Mouse (Mus musculus): ENCODE data around the gene Nyap2. TPM values are rescaled to one million over a fixed set of nuclear protein-coding genes. Genes with fewer than 3 reads are reported as not detected.
A peak's percentile ranks its signal among the peaks of the same experiment; 100 is the strongest.
"Not testable (repeated sequence)": the region's sequence is repeated elsewhere in the genome, so short reads cannot be mapped to it uniquely, and the experiment has no call there.

The Nyap2 gene
- polyA plus RNA-seq, 1 experiment from 2014 or later: 0.05 TPM

GRCm38 (mm10) chr1:81209536-81209935, 132.8 kb downstream of the Nyap2 start:
- WGBS: 88% methylated on average over 2 of the region's 2 CpGs
- no peak for ATAC-seq (ENCODE audit: extremely low read depth, insufficient number of reproducible peaks, low FRiP score, low TSS enrichment)
- Histone ChIP-seq H3K27ac (replicated peaks) (no peak overlapping the region), H3K9me3 (no peaks in the 10 kb centered on the region), H3K4me1 (no peaks in the 10 kb centered on the region), H3K4me2 (no peak overlapping the region), H3K36me3 (no peaks in the 10 kb centered on the region), H3K9ac (no peak overlapping the region), H3K27me3 (replicated peaks) (no peaks in the 10 kb centered on the region), H3K4me3 (no peak overlapping the region)

- no peaks in the 10 kb centered on the region for H3K36me3 ChIP-seq
- H3K9me3 ChIP-seq: no peaks in the 10 kb centered on the region
- H3K4me3 ChIP-seq: no peak overlapping the region
- H3K27ac ChIP-seq (replicated peaks): no peak overlapping the region
- H3K4me2 ChIP-seq: no peak overlapping the region
- 63% methylated on average over 4 of the region's 4 CpGs for WGBS
- no peak for ATAC-seq (ENCODE audit: extremely low read depth, insufficient number of reproducible peaks, low FRiP score, low TSS enrichment)
- no peaks in the 10 kb centered on the region for H3K27me3 ChIP-seq (replicated peaks)
- no peak overlapping the region for H3K9ac ChIP-seq
- no peaks in the 10 kb centered on the region for H3K4me1 ChIP-seq
These were observed 134.7 kb downstream of the Nyap2 start for GRCm38 (mm10) chr1:81211491-81211890.

- H3K9ac ChIP-seq: no peak overlapping the region
- no peak overlapping the region for H3K4me2 ChIP-seq
- no peaks in the 10 kb centered on the region for H3K36me3 ChIP-seq
- 25% methylated on average over 1 of the region's 1 CpGs for WGBS
- no peak overlapping the region for H3K4me3 ChIP-seq
- no peaks in the 10 kb centered on the region for H3K27me3 ChIP-seq (replicated peaks)
- H3K9me3 ChIP-seq: no peaks in the 10 kb centered on the region
- ATAC-seq (ENCODE audit: extremely low read depth, insufficient number of reproducible peaks, low FRiP score, low TSS enrichment): no peak
- H3K27ac ChIP-seq (replicated peaks): no peak overlapping the region
- no peaks in the 10 kb centered on the region for H3K4me1 ChIP-seq
These were observed 143.0 kb downstream of the Nyap2 start for GRCm38 (mm10) chr1:81219790-81220189.

GRCm38 (mm10) chr1:81231759-81232406, 155.1 kb downstream of the Nyap2 start:
- no peak overlapping the region for H3K4me3 ChIP-seq
- no peaks in the 10 kb centered on the region for H3K36me3 ChIP-seq
- H3K4me2 ChIP-seq: peak overlapping the region; percentile 9; the same call in 1 of the 2 replicates
- H3K27me3 ChIP-seq (replicated peaks): no peaks in the 10 kb centered on the region
- no peak overlapping the region for H3K9ac ChIP-seq
- peak overlapping the region; percentile 83 for H3K27ac ChIP-seq (replicated peaks)
- H3K4me1 ChIP-seq: peaks cover 15% of the 10 kb centered on the region
- ATAC-seq (ENCODE audit: extremely low read depth, insufficient number of reproducible peaks, low FRiP score, low TSS enrichment): no peak
- 40% methylated on average over 2 of the region's 2 CpGs for WGBS
- no peaks in the 10 kb centered on the region for H3K9me3 ChIP-seq

GRCm38 (mm10) chr1:81232407-81232789, 155.6 kb downstream of the Nyap2 start:
- peak overlapping the region; percentile 83 for H3K27ac ChIP-seq (replicated peaks)
- H3K4me2 ChIP-seq; H3K36me3 ChIP-seq; H3K9me3 ChIP-seq; H3K9ac ChIP-seq; ATAC-seq (ENCODE audit: extremely low read depth, insufficient number of reproducible peaks, low FRiP score, low TSS enrichment); H3K4me3 ChIP-seq; H3K27me3 ChIP-seq (replicated peaks): not testable (repeated sequence)
- H3K4me1 ChIP-seq: peaks cover 15% of the 10 kb centered on the region
- WGBS: 80% methylated on average over 5 of the region's 5 CpGs

- 68% methylated on average over 3 of the region's 3 CpGs for WGBS
- H3K4me1 ChIP-seq: no peaks in the 10 kb centered on the region
- no peaks in the 10 kb centered on the region for H3K27me3 ChIP-seq (replicated peaks)
- H3K27ac ChIP-seq (replicated peaks): no peak overlapping the region
- no peak for ATAC-seq (ENCODE audit: extremely low read depth, insufficient number of reproducible peaks, low FRiP score, low TSS enrichment)
- H3K9me3 ChIP-seq: no peaks in the 10 kb centered on the region
- no peak overlapping the region for H3K4me3 ChIP-seq
- no peak overlapping the region for H3K9ac ChIP-seq
- no peak overlapping the region for H3K4me2 ChIP-seq
- H3K36me3 ChIP-seq: no peaks in the 10 kb centered on the region
These were observed 171.9 kb downstream of the Nyap2 start for GRCm38 (mm10) chr1:81248447-81249205.

GRCm38 (mm10) chr1:81250068-81250467, 173.3 kb downstream of the Nyap2 start:
- no peaks in the 10 kb centered on the region for H3K27me3 ChIP-seq (replicated peaks)
- no peak overlapping the region for H3K4me2 ChIP-seq
- H3K27ac ChIP-seq (replicated peaks): no peak overlapping the region
- no peaks in the 10 kb centered on the region for H3K36me3 ChIP-seq
- 84% methylated on average over 11 of the region's 11 CpGs for WGBS
- no peak for ATAC-seq (ENCODE audit: extremely low read depth, insufficient number of reproducible peaks, low FRiP score, low TSS enrichment)
- H3K4me1 ChIP-seq: no peaks in the 10 kb centered on the region
- H3K9me3 ChIP-seq: no peaks in the 10 kb centered on the region
- H3K9ac ChIP-seq: no peak overlapping the region
- no peak overlapping the region for H3K4me3 ChIP-seq

GRCm38 (mm10) chr1:81266441-81266840, 189.7 kb downstream of the Nyap2 start:
- H3K9me3 ChIP-seq: no peaks in the 10 kb centered on the region
- H3K4me2 ChIP-seq: no peak overlapping the region
- ATAC-seq (ENCODE audit: extremely low read depth, insufficient number of reproducible peaks, low FRiP score, low TSS enrichment): no peak
- no peak overlapping the region for H3K4me3 ChIP-seq
- no peak overlapping the region for H3K27ac ChIP-seq (replicated peaks)
- no peaks in the 10 kb centered on the region for H3K36me3 ChIP-seq
- H3K4me1 ChIP-seq: 0 out of 2 replicates have a peak, but pooled peaks cover 2% of the 10 kb centered on the region
- H3K27me3 ChIP-seq (replicated peaks): no peaks in the 10 kb centered on the region
- H3K9ac ChIP-seq: no peak overlapping the region
- WGBS: 81% methylated on average over 3 of the region's 3 CpGs

- no peak overlapping the region for H3K27ac ChIP-seq (replicated peaks)
- peaks cover 13% of the 10 kb centered on the region for H3K4me1 ChIP-seq
- no peak overlapping the region for H3K4me3 ChIP-seq
- no peak for ATAC-seq (ENCODE audit: extremely low read depth, insufficient number of reproducible peaks, low FRiP score, low TSS enrichment)
- no peaks in the 10 kb centered on the region for H3K36me3 ChIP-seq
- H3K4me2 ChIP-seq: no peak overlapping the region
- H3K9me3 ChIP-seq: no peaks in the 10 kb centered on the region
- 46% methylated on average over 9 of the region's 9 CpGs for WGBS
- H3K9ac ChIP-seq: no peak overlapping the region
- no peaks in the 10 kb centered on the region for H3K27me3 ChIP-seq (replicated peaks)
These were observed 204.2 kb downstream of the Nyap2 start for GRCm38 (mm10) chr1:81280978-81281377.

GRCm38 (mm10) chr1:81285633-81286032, 208.9 kb downstream of the Nyap2 start:
- ATAC-seq (ENCODE audit: extremely low read depth, insufficient number of reproducible peaks, low FRiP score, low TSS enrichment): no peak
- no peak overlapping the region for H3K9ac ChIP-seq
- no peak overlapping the region for H3K4me2 ChIP-seq
- 85% methylated on average over 3 of the region's 3 CpGs for WGBS
- no peaks in the 10 kb centered on the region for H3K4me1 ChIP-seq
- no peak overlapping the region for H3K4me3 ChIP-seq
- H3K9me3 ChIP-seq: no peaks in the 10 kb centered on the region
- H3K27me3 ChIP-seq (replicated peaks): no peaks in the 10 kb centered on the region
- no peaks in the 10 kb centered on the region for H3K36me3 ChIP-seq
- H3K27ac ChIP-seq (replicated peaks): no peak overlapping the region

- Histone ChIP-seq H3K27ac (replicated peaks) (no peak overlapping the region), H3K4me3 (no peak overlapping the region), H3K9me3 (no peaks in the 10 kb centered on the region), H3K36me3 (no peaks in the 10 kb centered on the region), H3K4me1 (no peaks in the 10 kb centered on the region), H3K27me3 (replicated peaks) (no peaks in the 10 kb centered on the region), H3K4me2 (no peak overlapping the region), H3K9ac (no peak overlapping the region)
- no peak for ATAC-seq (ENCODE audit: extremely low read depth, insufficient number of reproducible peaks, low FRiP score, low TSS enrichment)
These were observed 210.3 kb downstream of the Nyap2 start for GRCm38 (mm10) chr1:81287088-81287487.

GRCm38 (mm10) chr1:81300735-81301134, 224.0 kb downstream of the Nyap2 start:
- 40% methylated on average over 4 of the region's 4 CpGs for WGBS
- H3K4me2 ChIP-seq: no peak overlapping the region
- ATAC-seq (ENCODE audit: extremely low read depth, insufficient number of reproducible peaks, low FRiP score, low TSS enrichment): no peak

More at GRCm38 (mm10) chr1:81300735-81301134, 224.0 kb downstream of the Nyap2 start:
- H3K27me3 ChIP-seq (replicated peaks): no peaks in the 10 kb centered on the region
- no peak overlapping the region for H3K4me3 ChIP-seq
- H3K27ac ChIP-seq (replicated peaks): no peak overlapping the region
- no peaks in the 10 kb centered on the region for H3K36me3 ChIP-seq
- no peaks in the 10 kb centered on the region for H3K9me3 ChIP-seq
- H3K9ac ChIP-seq: no peak overlapping the region
- H3K4me1 ChIP-seq: no peaks in the 10 kb centered on the region

Measured in heart, embryonic 13.5 days (tissue).